Mouse (Mus musculus) olfactory bulb, adult 2 months (tissue): ENCODE results near the gene Zbtb37.

Source experiments
- CTCF ChIP-seq: fragments of 200-500 bp; IDR thresholded peaks from 2 replicates; pipeline ENCODE4 v1.5.1; 2012; ENCODE audit warnings: low read depth, mild to moderate bottlenecking, low read length, moderate library complexity; ENCODE audit not compliant: insufficient read depth
- POLR2A ChIP-seq: fragments of 200-500 bp; IDR thresholded peaks from 2 replicates; pipeline ENCODE4 v1.6.1; 2012; ENCODE audit warnings: mild to moderate bottlenecking, low read depth, low read length, moderate library complexity; ENCODE audit not compliant: insufficient read depth

GRCm38 (mm10) chr1:161008038-161008437, 26.6 kb downstream of the Zbtb37 start:
- TF ChIP-seq POLR2A (no peak), CTCF (no peak)
